Mouse (Mus musculus) liver, embryonic 11.5 days (tissue): ENCODE measurements around the gene Angptl7. TPM values are rescaled to one million over a fixed set of nuclear protein-coding genes. Genes with fewer than 3 reads are reported as not detected.

Experiments
- ATAC-seq: fragments of 200-750 bp; cut with Nextera tagmentation; replicated peaks from 2 replicates; pipeline ENCODE4 v1.8.0; 2017; ENCODE audit warnings: moderate number of reproducible peaks, mild to moderate bottlenecking, moderate TSS enrichment, moderate library complexity; ENCODE audit not compliant: low FRiP score
- DNase-seq: peaks from one replicate; pipeline ENCODE4 v3.0.0-alpha.2; 2017; ENCODE audit warnings: low spot score
- H3K27ac ChIP-seq: fragments of 300-500 bp; sonication (generic); 2 replicates; pipeline ENCODE4 v1.5.1; 2014; ENCODE audit warnings: mild to moderate bottlenecking, low read depth, low read length, control low read depth
- H3K27me3 ChIP-seq: fragments of 300-500 bp; sonication (generic); replicated peaks from 2 replicates; pipeline ENCODE4 v1.6.1; 2014; ENCODE audit warnings: low read length, mixed read lengths; ENCODE audit not compliant: control insufficient read depth, insufficient read depth
- H3K36me3 ChIP-seq: fragments of 300-500 bp; sonication (generic); 2 replicates; pipeline ENCODE4 v1.6.1; 2014; ENCODE audit warnings: mild to moderate bottlenecking, low read length, moderate library complexity, mixed read lengths; ENCODE audit not compliant: control insufficient read depth, insufficient read depth
- H3K4me1 ChIP-seq: fragments of 300-500 bp; sonication (generic); replicated peaks from 2 replicates; pipeline ENCODE4 v1.6.1; 2014; ENCODE audit warnings: low read length, mixed read lengths; ENCODE audit not compliant: control insufficient read depth, insufficient read depth
- H3K4me2 ChIP-seq: fragments of 300-500 bp; sonication (generic); 2 replicates; pipeline ENCODE4 v1.6.1; 2014; ENCODE audit warnings: mild to moderate bottlenecking, control low read depth, moderate library complexity
- H3K4me3 ChIP-seq: fragments of 300-500 bp; sonication (generic); 2 replicates; pipeline ENCODE4 v1.5.1; 2014; ENCODE audit warnings: low read depth, low read length, control low read depth
- H3K9ac ChIP-seq: fragments of 300-500 bp; sonication (generic); 2 replicates; pipeline ENCODE4 v1.6.1; 2014; ENCODE audit warnings: low read depth, low read length, control low read depth
- H3K9me3 ChIP-seq: fragments of 300-500 bp; sonication (generic); 2 replicates; pipeline ENCODE4 v1.6.1; 2016; ENCODE audit warnings: low read length, inconsistent platforms, mixed read lengths; ENCODE audit not compliant: control insufficient read depth
- WGBS: fragments of 180-500 bp; shearing (Covaris S2); extraction: QIAGEN DNeasy Blood & Tissue Kit; methylation state at CpG from one replicate; pipeline ENCODE4 v1.1.7; 2014; 5-methylcytosine and 5-hydroxymethylcytosine counted together
- polyA plus RNA-seq: library from polyadenylated mRNA; unstranded; fragments of >200 nt; fragmentation: Nextera tagmentation; extraction: Ambion mirVana; gene quantifications from 2 replicates; pipeline ENCODE4 v1.2.1, GENCODE M21; 2014

The Angptl7 gene
- polyA plus RNA-seq, 1 experiment from 2014 or later, result 0.92 TPM

DNA sequence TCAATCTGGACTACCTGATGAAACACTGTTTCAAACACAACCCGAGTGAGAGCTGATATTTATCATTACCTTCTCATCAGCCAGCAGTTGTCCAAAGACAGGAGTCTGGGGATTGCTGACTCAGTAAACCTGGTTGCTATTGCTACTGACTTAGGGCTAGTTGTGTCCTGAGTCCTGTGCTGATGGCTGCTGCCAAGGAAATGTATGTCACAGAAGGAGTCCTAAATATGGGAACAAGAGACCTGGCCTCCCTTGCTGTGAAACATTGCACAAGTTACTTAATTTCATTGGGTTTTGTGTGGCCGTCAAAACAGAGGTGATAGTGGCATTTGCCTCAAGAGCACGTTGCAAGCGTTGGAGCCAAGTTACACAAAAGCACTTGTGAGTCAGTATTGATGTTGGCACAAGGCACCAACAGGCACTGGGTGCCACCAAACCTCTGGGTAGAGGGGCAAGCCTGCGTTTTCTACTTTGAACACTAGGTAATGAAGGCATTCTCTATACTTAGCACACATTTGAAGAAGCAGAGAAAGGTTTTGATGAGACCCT is 44.7 kb downstream of the Angptl7 start:
- H3K27me3 ChIP-seq, result no peaks in the 10 kb centered on the region
- WGBS, result 93% methylated on average over 5 of the region's 5 CpGs
- no peak overlapping the region for H3K4me3 ChIP-seq
- H3K36me3 ChIP-seq, result peaks cover 47% of the 10 kb centered on the region
- DNase-seq (no peak), ATAC-seq (no peak)
- H3K4me1 ChIP-seq, result no peaks in the 10 kb centered on the region
- no peak overlapping the region for H3K27ac ChIP-seq
- H3K9ac ChIP-seq, result no peak overlapping the region
- no peaks in the 10 kb centered on the region for H3K9me3 ChIP-seq
- no peak overlapping the region for H3K4me2 ChIP-seq

DNA sequence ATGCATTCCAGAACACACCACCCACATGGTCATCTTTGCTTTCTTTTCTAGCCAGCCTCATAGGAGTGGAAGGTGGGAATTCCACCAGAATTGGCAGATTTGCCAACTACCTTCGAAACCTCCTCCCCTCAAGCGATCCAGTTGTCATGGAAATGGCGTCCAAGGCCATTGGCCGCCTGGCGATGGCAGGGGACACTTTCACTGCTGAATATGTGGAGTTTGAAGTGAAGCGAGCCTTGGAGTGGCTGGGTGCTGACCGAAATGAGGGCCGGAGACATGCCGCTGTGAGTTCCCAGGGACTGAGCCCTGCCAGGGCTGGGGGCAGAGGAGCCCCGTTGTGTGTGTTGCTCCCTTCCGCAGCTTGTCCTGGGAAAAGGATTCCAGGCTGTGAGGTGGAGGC is 46.6 kb downstream of the Angptl7 start:
- Histone ChIP-seq H3K27ac (no peak overlapping the region), H3K4me1 (no peaks in the 10 kb centered on the region; the same call in 1 of the 2 replicates), H3K27me3 (no peaks in the 10 kb centered on the region), H3K4me3 (no peak overlapping the region), H3K4me2 (no peak overlapping the region), H3K36me3 (peaks cover 40% of the 10 kb centered on the region), H3K9ac (no peak overlapping the region), H3K9me3 (no peaks in the 10 kb centered on the region)
- ATAC-seq (no peak), DNase-seq (no peak)
- WGBS, result 89% methylated on average over 11 of the region's 11 CpGs

DNA sequence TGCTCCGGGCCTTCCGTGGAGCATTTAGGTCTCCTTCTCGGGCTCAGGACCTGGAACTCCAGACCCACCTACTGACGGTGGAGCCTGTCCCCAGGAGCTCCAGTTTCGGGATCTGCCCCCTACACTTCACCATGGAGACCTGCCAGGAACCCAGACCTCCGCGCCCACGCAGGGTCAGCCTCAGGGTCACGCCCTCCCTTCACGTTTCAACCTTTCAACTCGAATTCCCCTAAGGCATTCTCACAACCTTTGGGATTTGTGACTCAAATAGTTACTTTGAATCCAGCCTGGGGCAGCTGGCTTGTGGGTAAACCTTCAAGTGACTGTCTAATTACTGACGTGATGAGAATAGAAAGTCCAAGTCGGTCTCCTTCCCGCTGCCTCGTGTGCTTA is 51.4 kb downstream of the Angptl7 start:
- H3K27ac ChIP-seq, result peak overlapping the region; percentile 42; the same call in 1 of the 2 replicates
- peaks cover 8% of the 10 kb centered on the region; the same call in 1 of the 2 replicates for H3K4me1 ChIP-seq
- peak overlapping the region; percentile 83 for H3K4me3 ChIP-seq
- H3K9ac ChIP-seq, result peak overlapping the region; percentile 82
- H3K9me3 ChIP-seq, result no peaks in the 10 kb centered on the region
- WGBS, result under 1% methylated on average over 15 of the region's 15 CpGs
- H3K4me2 ChIP-seq, result peak overlapping the region; percentile 70
- H3K27me3 ChIP-seq, result no peaks in the 10 kb centered on the region
- ATAC-seq (peak; percentile 24), DNase-seq (no peak)
- peaks cover 16% of the 10 kb centered on the region for H3K36me3 ChIP-seq

DNA sequence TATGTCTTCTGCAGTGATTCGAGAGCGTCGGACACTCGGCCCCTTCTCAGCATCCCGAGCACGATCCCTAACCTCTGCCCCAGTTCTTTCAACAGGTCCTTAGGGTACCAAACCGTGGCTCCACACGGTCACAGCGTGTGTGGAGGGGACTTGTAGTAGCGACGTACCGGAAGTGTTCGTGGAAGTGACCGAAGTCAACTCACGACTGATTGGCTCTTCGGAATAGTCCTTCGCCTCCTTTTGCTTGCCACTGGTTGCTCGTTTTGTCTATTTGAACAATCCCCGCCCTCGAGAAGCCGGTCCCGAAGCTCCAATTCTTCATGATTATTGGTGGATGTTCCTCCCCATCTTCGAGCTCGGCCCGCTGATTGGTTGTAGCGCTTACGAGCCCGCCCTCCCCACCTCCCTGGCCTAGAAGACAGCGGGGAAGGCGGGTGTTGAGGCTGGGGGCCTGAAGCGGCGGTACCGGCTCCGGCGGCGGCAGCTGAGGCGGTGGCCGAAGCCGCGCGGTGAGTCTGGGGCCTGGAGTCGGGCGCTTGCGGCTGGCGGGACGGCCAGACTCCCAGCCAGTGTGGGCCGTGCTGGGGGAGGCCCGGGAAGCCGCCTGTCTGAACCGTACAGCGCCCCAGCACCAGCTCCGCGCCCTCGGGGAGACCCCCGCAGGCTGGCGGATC is 51.9 kb downstream of the Angptl7 start, which contains the start of gene Mtor:
Gene Mtor (plus strand): TSS at position 433 of the 674 bp plus-strand sequence.
- ATAC-seq (peak; percentile 91), DNase-seq (peak; percentile 86)
- no peaks in the 10 kb centered on the region for H3K9me3 ChIP-seq
- peak within 1 kb of the TSS; percentile 70 for H3K4me2 ChIP-seq
- H3K9ac ChIP-seq, result peak within 1 kb of the TSS; percentile 82
- peak within 1 kb of the TSS; percentile 83 for H3K4me3 ChIP-seq
- H3K27me3 ChIP-seq, result no peaks in the 10 kb centered on the region
- peak within 1 kb of the TSS; percentile 42; the same call in 1 of the 2 replicates for H3K27ac ChIP-seq
- peaks cover 11% of the 10 kb centered on the region for H3K36me3 ChIP-seq
- WGBS, result under 1% methylated on average over 56 of the region's 56 CpGs
- peaks cover 14% of the 10 kb centered on the region; the same call in 1 of the 2 replicates for H3K4me1 ChIP-seq

Other genes with a start within 250 kb of the Angptl7 start
- gene Disp3, start 212.5 kb downstream of the Angptl7 start, polyA plus RNA-seq, result 0.04 TPM in 1 of 2 replicates, not detected in the other
- gene Ubiad1, start 55.7 kb downstream of the Angptl7 start, polyA plus RNA-seq, result 21.5 and 23.1 TPM in 2 replicates
- 20.4 and 22.9 TPM in 2 replicates for gene Mtor, start 51.8 kb downstream of the Angptl7 start, polyA plus RNA-seq
- 92.4 and 98.2 TPM in 2 replicates for gene Exosc10, start 58.0 kb upstream of the Angptl7 start, polyA plus RNA-seq
- 510 and 529 TPM in 2 replicates for gene Srm, start 91.0 kb upstream of the Angptl7 start, polyA plus RNA-seq
- 5.0 and 6.8 TPM in 2 replicates for gene Masp2, start 102.1 kb upstream of the Angptl7 start, polyA plus RNA-seq
- gene Tardbp, start 126.6 kb upstream of the Angptl7 start, polyA plus RNA-seq, result 226 and 230 TPM in 2 replicates
- gene Gm572, start 142.9 kb upstream of the Angptl7 start, polyA plus RNA-seq, result not detected in 2 replicates